Comparison of ENCODE assay signal across 15 mouse cellular contexts in the genomic region with DNA sequence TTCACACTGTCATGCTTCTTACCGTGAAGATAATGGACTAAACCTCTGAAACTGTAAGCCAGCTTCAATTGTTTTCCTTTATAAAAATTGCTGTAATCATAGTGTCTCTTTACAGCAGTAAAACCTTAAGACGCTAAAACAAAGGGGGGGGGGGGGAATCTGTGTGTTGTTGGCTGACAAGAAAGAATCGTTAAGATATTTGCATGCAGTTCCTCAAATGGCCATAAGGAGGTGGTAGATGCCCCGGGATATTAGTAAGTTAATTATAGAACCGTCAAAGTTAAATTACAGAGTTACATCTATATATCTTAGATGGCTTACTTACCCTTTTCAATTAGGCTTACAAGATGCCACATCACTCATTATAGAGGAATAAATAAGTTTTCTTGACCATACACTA. TPM values are rescaled to one million over a fixed set of nuclear protein-coding genes. Genes with fewer than 3 reads are reported as not detected.
DNase-seq lines count a peak whose midpoint lies in the region; TF ChIP-seq lines count a peak whose summit lies in the region.
"Had no signal": no experiment of that assay in that cellular context is flagged by ENCODE, and none has a peak within 500 bp of the region (broad histone marks: within the 10 kb centered on the region; RNA-seq: fewer than 3 reads in every experiment).

No protein-coding gene starts in this region.

- H3K36me3 ChIP-seq in heart, adult 2 months (ENCODE audit: control insufficient read depth, insufficient read depth, low read length), result no peaks in the 10 kb centered on the region
- H3K36me3 ChIP-seq: G1E had no signal

- DNase-seq in heart, adult 2 months, result no peak
- no peak for DNase-seq in heart, postnatal 25 days (ENCODE audit: low spot score)
- DNase-seq in lung, postnatal 36 days, result peak; percentile 16
- DNase-seq in lung, adult 2 months, result no peak
- DNase-seq in embryo, embryonic 9.5 days (ENCODE audit: extremely low spot score), result peak; percentile 71
- peak; percentile 60 for DNase-seq in mesoderm, embryonic 11.5 days (ENCODE audit: low read depth, low spot score)
- no peak for DNase-seq in testis, postnatal 10 days (ENCODE audit: low spot score)
- DNase-seq in spleen, adult 12 weeks (ENCODE audit: low spot score), result no peak
- DNase-seq: cerebellum, adult 9-11 months; kidney, adult 9 months; right cerebral cortex, adult 18-20 months; thymus, postnatal 36 days had no signal

- WGBS in heart, adult 2 months, result 7% methylated on average over 5 of the region's 5 CpGs
- 6% methylated on average over 5 of the region's 5 CpGs for whole genome bisulfite sequencing in lung, adult 2 months

- H3K27ac ChIP-seq in heart, adult 2 months, result no peak overlapping the region

- intact Hi-C loops in heart, adult 2 months (cut with DNase I), result loop anchor here (5.0 kb wide), 1 partner anchor 105 kb away; no protein-coding TSS in a partner anchor
- intact Hi-C loops in heart, postnatal 25 days (cut with DNase I), result loop anchor here (10.0 kb wide), 1 partner anchor 107 kb away; no protein-coding TSS in a partner anchor

- H3K4me3 ChIP-seq in heart, adult 2 months, result no peak overlapping the region
- H3K4me3 ChIP-seq in lung, adult 2 months (replicated peaks; ENCODE audit: extremely low read depth, low read depth, low read length), result no peak overlapping the region

- no peak for TF ChIP-seq POLR2A in heart, adult 2 months (IDR thresholded peaks at IDR 0.05; ENCODE audit: insufficient read depth, low read depth, low read length)
- no peak for TF ChIP-seq POLR2A in lung, adult 2 months (IDR thresholded peaks at IDR 0.05; ENCODE audit: borderline replicate concordance, extremely low read depth, low read depth, low read length)

- peak; percentile 54 for TF ChIP-seq CTCF in heart, adult 2 months (IDR thresholded peaks at IDR 0.05)
- no peak for TF ChIP-seq CTCF in lung, adult 2 months (IDR thresholded peaks at IDR 0.05; ENCODE audit: insufficient read depth, low read length)

- no peak overlapping the region for H3K9ac ChIP-seq in heart, adult 2 months (ENCODE audit: low read depth, low read length)

- TF ChIP-seq EP300 in heart, adult 2 months (IDR thresholded peaks at IDR 0.05; ENCODE audit: insufficient read depth, low read depth, low read length), result no peak

- no peaks in the 10 kb centered on the region for H3K79me2 ChIP-seq in heart, adult 2 months (replicated peaks; ENCODE audit: control insufficient read depth, insufficient read depth, low read length)

- peaks cover 4% of the 10 kb centered on the region for H3K27me3 ChIP-seq in heart, adult 2 months (ENCODE audit: control insufficient read depth, insufficient read depth, low read length)

- no peaks in the 10 kb centered on the region; the same call in 1 of the 2 replicates for H3K4me1 ChIP-seq in heart, adult 2 months (ENCODE audit: control insufficient read depth, insufficient read depth, low read length)
- peaks cover 3% of the 10 kb centered on the region; the same call in 1 of the 2 replicates for H3K4me1 ChIP-seq in lung, adult 2 months (ENCODE audit: control insufficient read depth, insufficient read depth, low read length)

RNA-seq across cellular contexts. Expression of a gene that starts 50.8 kb away (rescaled TPM):
- total RNA-seq in heart, adult 2 months (2021), result not detected
- not detected in 2 replicates for polyA plus RNA-seq in heart, adult 2 months (2012; rRNA removed)
- not detected for total RNA-seq in heart, postnatal 25 days (2021)
- not detected in 2 replicates for polyA plus RNA-seq in lung, adult 2 months (2012; rRNA removed)
- total RNA-seq: gastrocnemius, adult 8-10 months; liver, adult 2 months had no signal
- polyA plus RNA-seq: G1E; liver, adult 2 months had no signal

Comparison
In these comparisons a context has a peak if more than half of its experiments do, and no peak if none do; other contexts are left out.
1. DNase-seq: peak in lung, postnatal 36 days (single experiment), embryo, embryonic 9.5 days (single experiment) and mesoderm, embryonic 11.5 days (single experiment); none in heart, adult 2 months (0 of 2), heart, postnatal 25 days (single experiment), lung, adult 2 months (single experiment), testis, postnatal 10 days (single experiment) and spleen, adult 12 weeks (single experiment).